Mouse (Mus musculus) liver, postnatal 0 days (tissue): Measurements from ENCODE around the gene Fbxo39.

ENCODE experiments used
- CTCF ChIP-seq: sonication (generic); IDR thresholded peaks from 2 replicates; pipeline ENCODE4 v1.5.1; 2016; ENCODE audit warnings: antibody characterized with exemption, low read depth
- EP300 ChIP-seq: IDR thresholded peaks from 2 replicates; pipeline ENCODE4 v1.6.1; 2016; ENCODE audit warnings: antibody characterized with exemption, low read depth, mild to moderate bottlenecking

DNA sequence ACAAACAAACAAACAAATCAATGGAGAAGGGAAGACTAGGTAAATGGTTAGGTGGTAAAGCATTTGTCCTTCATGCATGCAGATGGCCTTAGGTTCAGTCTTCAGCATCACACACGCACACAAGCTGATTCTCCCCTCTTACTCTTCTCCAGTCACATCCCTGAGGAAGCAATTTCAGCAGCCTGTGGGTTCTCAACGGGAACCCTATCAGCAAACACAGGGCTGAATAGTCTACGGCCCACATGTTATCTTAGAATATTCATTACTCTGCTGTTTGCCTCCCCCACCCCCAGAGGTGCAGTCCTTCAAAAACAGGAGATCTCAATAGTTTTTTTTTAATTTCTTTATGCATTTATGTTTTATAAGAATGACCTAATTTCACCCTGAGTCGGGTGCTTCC, 3.8 kb upstream of the Fbxo39 start:
- TF ChIP-seq CTCF (no peak), EP300 (no peak)
